Mouse (Mus musculus) cerebellum, adult 2 months (tissue): ENCODE measurements around the gene Creb3l2. TPM values are rescaled to one million over a fixed set of nuclear protein-coding genes. Genes with fewer than 3 reads are reported as not detected.
"Not testable (repeated sequence)": the region's sequence is repeated elsewhere in the genome, so short reads cannot be mapped to it uniquely, and the experiment has no call there.

ENCODE experiments used
- DNase-seq, 2 experiments: peaks; one replicate each; pipeline ENCODE4 v3.0.0; 2021
- H3K27ac ChIP-seq: fragments of 200-500 bp; 2 replicates; pipeline ENCODE4 v1.5.1; 2012; ENCODE audit warnings: low read length, control low read depth, inconsistent platforms; ENCODE audit not compliant: insufficient read depth
- H3K27me3 ChIP-seq: fragments of 200-500 bp; 2 replicates; pipeline ENCODE4 v1.6.1; 2012; ENCODE audit warnings: inconsistent platforms, mild to moderate bottlenecking, low read length, moderate library complexity; ENCODE audit not compliant: control insufficient read depth, insufficient read depth
- H3K4me1 ChIP-seq: fragments of 200-500 bp; 2 replicates; pipeline ENCODE4 v1.6.1; 2011; ENCODE audit warnings: low read length; ENCODE audit not compliant: control insufficient read depth, insufficient read depth
- H3K4me3 ChIP-seq: fragments of 200-500 bp; replicated peaks from 2 replicates; pipeline ENCODE3; 2011; ENCODE audit warnings: mild to moderate bottlenecking, low read depth, low read length, control low read depth; ENCODE audit not compliant: insufficient read depth
- CTCF ChIP-seq: fragments of 200-500 bp; IDR thresholded peaks from 2 replicates; pipeline ENCODE4 v1.5.1; 2011; ENCODE audit warnings: low read depth, mild to moderate bottlenecking, control low read depth, low read length, moderate library complexity, borderline replicate concordance; ENCODE audit not compliant: insufficient read depth
- POLR2A ChIP-seq: fragments of 200-500 bp; IDR thresholded peaks from 2 replicates; pipeline ENCODE4 v1.6.1; 2011; ENCODE audit warnings: low read length, control low read depth, borderline replicate concordance; ENCODE audit not compliant: insufficient read depth
- WGBS: fragments of 180-500 bp; shearing (Covaris S2); methylation state at CpG from one replicate; pipeline ENCODE4 v1.1.7; 2018; 5-methylcytosine and 5-hydroxymethylcytosine counted together
- polyA plus RNA-seq: library from polyadenylated mRNA; depleted of rRNA; stranded (reverse); fragments of >200 nt; gene quantifications from 2 replicates; pipeline ENCODE4 v1.2.3, GENCODE M21; 2012

Gene Creb3l2
- polyA plus RNA-seq, 1 experiment, result 5.4 TPM

GRCm38 (mm10) chr6:37391313-37391712, 50.6 kb downstream of the Creb3l2 start:
- Histone ChIP-seq H3K4me3 (no peak overlapping the region), H3K27me3 (no peaks in the 10 kb centered on the region; the same call in 1 of the 2 replicates), H3K27ac (no peak overlapping the region), H3K4me1 (no peaks in the 10 kb centered on the region)
- WGBS, result 74% methylated on average over 7 of the region's 7 CpGs
- TF ChIP-seq CTCF, result no peak
- no peak for TF ChIP-seq POLR2A
- no peak for DNase-seq

- TF ChIP-seq POLR2A (no peak), CTCF (no peak)
- WGBS, result 47% methylated on average over 8 of the region's 8 CpGs
- H3K4me3 ChIP-seq, result no peak overlapping the region
Observed at GRCm38 (mm10) chr6:37388960-37389359, 53.0 kb downstream of the Creb3l2 start.

GRCm38 (mm10) chr6:37388501-37388900, 53.4 kb downstream of the Creb3l2 start:
- WGBS, result 90% methylated on average over 6 of the region's 6 CpGs
- Histone ChIP-seq H3K27ac (no peak overlapping the region), H3K4me3 (no peak overlapping the region), H3K27me3 (no peaks in the 10 kb centered on the region; the same call in 1 of the 2 replicates), H3K4me1 (no peaks in the 10 kb centered on the region)
- DNase-seq, result no peak
- no peak for TF ChIP-seq POLR2A

More at GRCm38 (mm10) chr6:37388960-37389359, 53.0 kb downstream of the Creb3l2 start:
- Histone ChIP-seq H3K27ac (no peak overlapping the region), H3K27me3 (no peaks in the 10 kb centered on the region; the same call in 1 of the 2 replicates), H3K4me1 (no peaks in the 10 kb centered on the region)
- DNase-seq, result no peak

- no peaks in the 10 kb centered on the region; the same call in 1 of the 2 replicates for H3K27me3 ChIP-seq
- WGBS, result 92% methylated on average over 4 of the region's 4 CpGs
- H3K4me1 ChIP-seq, result no peaks in the 10 kb centered on the region
- no peak overlapping the region for H3K27ac ChIP-seq
- H3K4me3 ChIP-seq, result no peak overlapping the region
- TF ChIP-seq CTCF, result no peak
- TF ChIP-seq POLR2A, result no peak
- no peak for DNase-seq
Observed at GRCm38 (mm10) chr6:37387281-37387680, 54.7 kb downstream of the Creb3l2 start.

- H3K4me3 ChIP-seq, result no peak overlapping the region
- no peak for DNase-seq
- no peak overlapping the region for H3K27ac ChIP-seq
- no peaks in the 10 kb centered on the region for H3K4me1 ChIP-seq
- 84% methylated on average over 2 of the region's 2 CpGs for WGBS
- TF ChIP-seq POLR2A (no peak), CTCF (no peak)
- H3K27me3 ChIP-seq, result no peaks in the 10 kb centered on the region; the same call in 1 of the 2 replicates
Observed at GRCm38 (mm10) chr6:37385602-37386285, 56.2 kb downstream of the Creb3l2 start.

GRCm38 (mm10) chr6:37382761-37383160, 59.2 kb downstream of the Creb3l2 start:
- Histone ChIP-seq H3K27me3 (no peaks in the 10 kb centered on the region), H3K4me1 (no peaks in the 10 kb centered on the region), H3K4me3 (no peak overlapping the region), H3K27ac (no peak overlapping the region)
- no peak for DNase-seq
- TF ChIP-seq CTCF (no peak), POLR2A (no peak)
- 80% methylated on average over 6 of the region's 6 CpGs for WGBS

GRCm38 (mm10) chr6:37377836-37378580, 63.9 kb downstream of the Creb3l2 start:
- Histone ChIP-seq H3K4me3 (no peak overlapping the region), H3K27ac (no peak overlapping the region), H3K27me3 (no peaks in the 10 kb centered on the region), H3K4me1 (no peaks in the 10 kb centered on the region)
- WGBS, result 93% methylated on average over 12 of the region's 12 CpGs
- TF ChIP-seq POLR2A, result no peak
- TF ChIP-seq CTCF, result no peak
- no peak for DNase-seq

- WGBS, result 56% methylated on average over 3 of the region's 3 CpGs
- H3K4me3 ChIP-seq, DNase-seq, H3K27ac ChIP-seq, H3K4me1 ChIP-seq, H3K27me3 ChIP-seq: not testable (repeated sequence)
Observed at GRCm38 (mm10) chr6:37377387-37377786, 64.6 kb downstream of the Creb3l2 start.
